Mouse (Mus musculus) CH12.LX (cell line): ENCODE measurements around the gene Prss27.

Experiments
- CTCF ChIP-seq, 2 experiments: IDR thresholded peaks in 1 of 2; conservative IDR thresholded peaks in 1 of 2; 2 replicates each; pipeline ENCODE4 v1.5.1; 2011 to 2012; ENCODE audit warnings: low read depth in 2 of 2, low read length in 2 of 2, improper control_type of control experiment in 1 of 2, inconsistent platforms in 1 of 2, mild to moderate bottlenecking in 1 of 2, moderate library complexity in 1 of 2
- E2F4 ChIP-seq: IDR thresholded peaks from 2 replicates; pipeline ENCODE4 v1.6.1; 2011; ENCODE audit warnings: low read depth, low read length, improper control_type of control experiment; ENCODE audit not compliant: insufficient replicate concordance
- ELF1 ChIP-seq: IDR thresholded peaks from 2 replicates; pipeline ENCODE4 v1.6.1; 2014; ENCODE audit warnings: low read depth, mild to moderate bottlenecking, inconsistent platforms, low read length, improper control_type of control experiment
- EP300 ChIP-seq: IDR thresholded peaks from 2 replicates; pipeline ENCODE4 v1.6.1; 2011; ENCODE audit warnings: low read length, improper control_type of control experiment
- GABPA ChIP-seq: IDR thresholded peaks from 2 replicates; pipeline ENCODE4 v1.6.1; 2012; ENCODE audit warnings: low read depth, low read length, improper control_type of control experiment, inconsistent platforms; ENCODE audit not compliant: insufficient replicate concordance
- MAFK ChIP-seq: IDR thresholded peaks from 2 replicates; pipeline ENCODE4 v1.6.1; 2011; ENCODE audit warnings: low read length, improper control_type of control experiment; ENCODE audit not compliant: insufficient replicate concordance
- MAX ChIP-seq: IDR thresholded peaks from 2 replicates; pipeline ENCODE4 v1.6.1; 2011; ENCODE audit warnings: low read length, improper control_type of control experiment
- MAZ ChIP-seq: IDR thresholded peaks from 2 replicates; pipeline ENCODE4 v1.6.1; 2012; ENCODE audit warnings: low read depth, mild to moderate bottlenecking, inconsistent platforms, low read length, improper control_type of control experiment, moderate library complexity
- POLR2A ChIP-seq: IDR thresholded peaks from 2 replicates; pipeline ENCODE4 v1.6.1; 2011; ENCODE audit warnings: low read depth, mild to moderate bottlenecking, improper control_type of control experiment, low read length
- ZKSCAN1 ChIP-seq: IDR thresholded peaks from 2 replicates; pipeline ENCODE4 v1.6.1; 2012; ENCODE audit warnings: low read depth, inconsistent platforms, low read length, improper control_type of control experiment, borderline replicate concordance

DNA sequence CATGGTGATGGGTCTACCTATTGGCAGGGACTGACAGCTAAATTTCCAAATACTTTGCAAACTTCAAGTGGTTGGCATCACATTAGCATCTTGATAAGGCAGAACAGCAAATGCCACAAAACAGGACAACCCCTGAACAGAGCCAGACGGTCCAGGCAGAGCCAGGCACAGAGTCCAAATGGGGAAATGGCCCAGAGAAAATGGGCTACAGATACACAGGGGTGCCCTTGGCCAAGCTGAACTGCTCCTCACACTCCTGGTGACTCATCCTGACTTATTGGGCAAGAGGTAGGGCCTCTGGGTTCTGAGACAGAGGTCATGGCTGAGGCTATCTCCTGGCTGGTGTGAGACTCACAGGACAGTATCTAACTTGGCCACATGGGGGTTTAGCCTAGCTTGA lies 30.6 kb upstream of the Prss27 start:
- TF ChIP-seq CTCF (conservative IDR thresholded peaks at IDR 0.05 in 1 of 2, IDR thresholded peaks at IDR 0.05 in 1 of 2; ENCODE audit: low read depth in 2 of 2, low read length in 2 of 2) (no peak), POLR2A (no peak), E2F4 (no peak), EP300 (no peak), GABPA (no peak), MAZ (no peak), ELF1 (no peak), MAX (no peak), ZKSCAN1 (no peak), MAFK (no peak)
